Mouse (Mus musculus) CH12.LX (cell line): ENCODE results near the gene Naa38. TPM values are rescaled to one million over a fixed set of nuclear protein-coding genes. Genes with fewer than 3 reads are reported as not detected.

Source experiments
- DNase-seq: peaks from one replicate; pipeline ENCODE4 v3.0.0-alpha.2; 2013; ENCODE audit errors: extremely low read depth
- H3K27ac ChIP-seq: 2 replicates; pipeline ENCODE4 v1.5.1; 2012; ENCODE audit warnings: low read depth, mild to moderate bottlenecking, control low read depth, moderate library complexity; ENCODE audit not compliant: insufficient read depth
- H3K27me3 ChIP-seq: replicated peaks from 2 replicates; pipeline ENCODE3; 2012; ENCODE audit warnings: inconsistent platforms
- H3K36me3 ChIP-seq, 2 experiments: replicated peaks in 1 of 2; 2 replicates each; pipeline versions ENCODE3 to v1.6.1; 2012; ENCODE audit warnings: inconsistent platforms in 1 of 2, low read length in 1 of 2, mild to moderate bottlenecking in 1 of 2, mixed read lengths in 1 of 2, moderate library complexity in 1 of 2; ENCODE audit not compliant: control insufficient read depth in 1 of 2, insufficient read depth in 1 of 2
- H3K4me1 ChIP-seq, 2 experiments: 2 replicates each; pipeline ENCODE4 v1.6.1; 2012; ENCODE audit warnings: inconsistent platforms in 1 of 2, moderate library complexity in 1 of 2; ENCODE audit not compliant: insufficient read depth in 2 of 2, control insufficient read depth in 1 of 2
- H3K4me2 ChIP-seq: 2 replicates; pipeline ENCODE4 v1.6.1; 2012; ENCODE audit warnings: low read depth, mild to moderate bottlenecking, control low read depth; ENCODE audit not compliant: poor library complexity, insufficient read depth, severe bottlenecking
- H3K4me3 ChIP-seq, 3 experiments: fragments of 150-350 bp in 1 of 3; sonication (generic) in 1 of 3; replicated peaks in 1 of 3; 2 replicates each; pipeline versions ENCODE3 to v1.5.1; 2011 to 2012; ENCODE audit warnings: low read depth in 2 of 3, low read length in 2 of 3, mild to moderate bottlenecking in 2 of 3, moderate library complexity in 2 of 3, control low read depth in 1 of 3, improper control_type of control experiment in 1 of 3, inconsistent platforms in 1 of 3, mixed read lengths in 1 of 3; ENCODE audit not compliant: poor library complexity in 1 of 3
- H3K79me2 ChIP-seq: replicated peaks from 2 replicates; pipeline ENCODE4 v1.6.1; 2012; ENCODE audit warnings: mild to moderate bottlenecking, moderate library complexity; ENCODE audit not compliant: control insufficient read depth, poor library complexity, insufficient read depth, severe bottlenecking; ENCODE audit errors: extremely low read depth
- H3K9ac ChIP-seq: 2 replicates; pipeline ENCODE4 v1.6.1; 2012; ENCODE audit warnings: low read depth, mild to moderate bottlenecking, control low read depth, moderate library complexity; ENCODE audit not compliant: insufficient read depth
- H3K9me3 ChIP-seq: replicated peaks from 2 replicates; pipeline ENCODE3; 2012; ENCODE audit warnings: low read length, inconsistent platforms, mixed read lengths
- BHLHE40 ChIP-seq: IDR thresholded peaks from 2 replicates; pipeline ENCODE4 v1.6.1; 2011; ENCODE audit warnings: mild to moderate bottlenecking, low read depth, low read length, improper control_type of control experiment
- CHD2 ChIP-seq: IDR thresholded peaks from 2 replicates; pipeline ENCODE4 v1.6.1; 2011; ENCODE audit warnings: low read length, improper control_type of control experiment
- E2F4 ChIP-seq: IDR thresholded peaks from 2 replicates; pipeline ENCODE4 v1.6.1; 2011; ENCODE audit warnings: low read depth, low read length, improper control_type of control experiment; ENCODE audit not compliant: insufficient replicate concordance
- ELF1 ChIP-seq: IDR thresholded peaks from 2 replicates; pipeline ENCODE4 v1.6.1; 2014; ENCODE audit warnings: low read depth, mild to moderate bottlenecking, inconsistent platforms, low read length, improper control_type of control experiment
- EP300 ChIP-seq: IDR thresholded peaks from 2 replicates; pipeline ENCODE4 v1.6.1; 2011; ENCODE audit warnings: low read length, improper control_type of control experiment
- ETS1 ChIP-seq: conservative IDR thresholded peaks from 2 replicates; pipeline ENCODE4 v1.6.1; 2012; ENCODE audit warnings: low read depth, mild to moderate bottlenecking, inconsistent platforms, low read length, improper control_type of control experiment, moderate library complexity
- HCFC1 ChIP-seq: IDR thresholded peaks from 2 replicates; pipeline ENCODE4 v1.6.1; 2012; ENCODE audit warnings: low read depth, mild to moderate bottlenecking, inconsistent platforms, low read length, improper control_type of control experiment
- KAT2A ChIP-seq: IDR thresholded peaks from 2 replicates; pipeline ENCODE4 v1.6.1; 2012; ENCODE audit warnings: low read length, improper control_type of control experiment, inconsistent platforms; ENCODE audit not compliant: insufficient replicate concordance
- MEF2A ChIP-seq: IDR thresholded peaks from 2 replicates; pipeline ENCODE4 v1.6.1; 2014; ENCODE audit warnings: low read depth, mild to moderate bottlenecking, inconsistent platforms, low read length, improper control_type of control experiment, borderline replicate concordance
- MXI1 ChIP-seq: IDR thresholded peaks from 2 replicates; pipeline ENCODE4 v1.6.1; 2011; ENCODE audit warnings: mild to moderate bottlenecking, low read depth, low read length, improper control_type of control experiment
- MYC ChIP-seq: IDR thresholded peaks from 2 replicates; pipeline ENCODE4 v1.6.1; 2011; ENCODE audit warnings: low read depth, mild to moderate bottlenecking, improper control_type of control experiment, low read length
- NRF1 ChIP-seq: IDR thresholded peaks from 2 replicates; pipeline ENCODE4 v1.6.1; 2014; ENCODE audit warnings: low read depth, mild to moderate bottlenecking, inconsistent platforms, low read length, improper control_type of control experiment, moderate library complexity
- POLR2A ChIP-seq: IDR thresholded peaks from 2 replicates; pipeline ENCODE4 v1.6.1; 2011; ENCODE audit warnings: low read depth, mild to moderate bottlenecking, improper control_type of control experiment, low read length
- POLR2AphosphoS2 ChIP-seq: IDR thresholded peaks from 2 replicates; pipeline ENCODE4 v1.6.1; 2011; ENCODE audit warnings: low read depth, low read length, improper control_type of control experiment
- RAD21 ChIP-seq: IDR thresholded peaks from 2 replicates; pipeline ENCODE4 v1.6.1; 2011; ENCODE audit warnings: low read depth, mild to moderate bottlenecking, low read length, improper control_type of control experiment, moderate library complexity
- SMC3 ChIP-seq: IDR thresholded peaks from 2 replicates; pipeline ENCODE4 v1.6.1; 2011; ENCODE audit warnings: low read depth, low read length, improper control_type of control experiment
- TCF12 ChIP-seq: IDR thresholded peaks from 2 replicates; pipeline ENCODE4 v1.6.1; 2014; ENCODE audit warnings: low read depth, mild to moderate bottlenecking, inconsistent platforms, low read length, improper control_type of control experiment
- USF1 ChIP-seq: IDR thresholded peaks from 2 replicates; pipeline ENCODE4 v1.6.1; 2014; ENCODE audit warnings: low read depth, mild to moderate bottlenecking, inconsistent platforms, low read length, improper control_type of control experiment
- USF2 ChIP-seq: conservative IDR thresholded peaks from 2 replicates; pipeline ENCODE4 v1.6.1; 2011; ENCODE audit warnings: low read depth, low read length, improper control_type of control experiment
- ZC3H11A ChIP-seq: IDR thresholded peaks from 2 replicates; pipeline ENCODE4 v1.6.1; 2012; ENCODE audit warnings: low read depth, mild to moderate bottlenecking, inconsistent platforms, low read length, improper control_type of control experiment
- dilution Hi-C: fragments of 300-500 bp; cut with MboI; formaldehyde crosslinking; loops from 2 replicates; pipeline ENCODE4 v1.14.3; 2020; ENCODE audit warnings: low sequenced_read_pairs; ENCODE audit not compliant: extremely low pct_unique_long_range_greater_than_20kb, extremely low pct_ligation_motif_present
- in situ Hi-C: fragments of 300-500 bp; cut with MboI; formaldehyde crosslinking; loops from 3 replicates; pipeline ENCODE4 v1.14.3; 2019; ENCODE audit warnings: low sequenced_read_pairs, low pct_ligation_motif_present, low pct_unique_long_range_greater_than_20kb, mixed read lengths
- polyA plus RNA-seq: library from polyadenylated mRNA; unstranded; fragments of >175 nt; gene quantifications from 2 replicates; pipeline ENCODE4 v1.2.1, GENCODE M21; 2012; ENCODE audit warnings: low read depth; ENCODE audit not compliant: insufficient read length
- total RNA-seq, 2 experiments: library from RNA; depleted of rRNA; stranded (reverse); fragments of 300-350 nt in 1 of 2; fragments of >200 nt in 1 of 2; gene quantifications; 2 replicates each; pipeline ENCODE4 v1.2.3; 2012 to 2014

Naa38 gene
- total and polyA plus RNA-seq, 3 experiments = 153 to 201 (median 193) TPM

GRCm38 (mm10) chr11:69395634-69396373 lies 517 bp downstream of the Naa38 start (continued):
- TF ChIP-seq KAT2A = peak; percentile 99; the same call in 1 of the 2 replicates
- no peak for TF ChIP-seq RAD21
- TF ChIP-seq HCFC1 = peak; percentile 95
- TF ChIP-seq USF1 = no peak
- TF ChIP-seq MYC = peak; percentile 81
- TF ChIP-seq NRF1 = peak; percentile 47; the same call in 1 of the 2 replicates
- TF ChIP-seq USF2 = no peak
- TF ChIP-seq E2F4 = no peak

GRCm38 (mm10) chr11:69396772-69397171 lies 1.5 kb downstream of the Naa38 start:
- no peak overlapping the region for H3K27ac ChIP-seq
- TF ChIP-seq MYC (no peak), USF1 (no peak), MEF2A (no peak), SMC3 (no peak), KAT2A (no peak), EP300 (no peak), POLR2A (no peak), TCF12 (no peak), ELF1 (no peak), BHLHE40 (no peak), CHD2 (no peak), MXI1 (no peak), NRF1 (no peak), ZC3H11A (no peak), ETS1 (no peak), RAD21 (no peak), POLR2AphosphoS2 (no peak)
- no peaks in the 10 kb centered on the region for H3K27me3 ChIP-seq
- dilution Hi-C loops = no loop called here
- in situ Hi-C loops = loop anchor here (5.0 kb wide), 2 partner anchors 36 to 129 kb away; no protein-coding TSS in a partner anchor
- no peak for DNase-seq
- H3K9ac ChIP-seq = peak overlapping the region; percentile 99
- H3K79me2 ChIP-seq = peaks cover 13% of the 10 kb centered on the region
- peak overlapping the region; percentile 72 to 96 (median 78) for H3K4me3 ChIP-seq
- H3K36me3 ChIP-seq = peaks cover 36 to 46% of the 10 kb centered on the region in 2 experiments
- H3K4me1 ChIP-seq = peaks cover 5 to 20% of the 10 kb centered on the region in 2 experiments; a peak in 2 of 4 replicates
- H3K9me3 ChIP-seq = no peaks in the 10 kb centered on the region
- peak overlapping the region; percentile 72 for H3K4me2 ChIP-seq
